Mouse (Mus musculus) cortical plate, adult 2 months (tissue): ENCODE measurements around the gene Sh3bp5.
A peak's percentile ranks its signal among the peaks of the same experiment; 100 is the strongest.

Experiments used
- CTCF ChIP-seq: fragments of 200-500 bp; IDR thresholded peaks from 2 replicates; pipeline ENCODE4 v1.5.1; 2011; ENCODE audit warnings: mild to moderate bottlenecking, control low read depth, low read length; ENCODE audit not compliant: insufficient read depth; ENCODE audit errors: extremely low read depth
- POLR2A ChIP-seq: fragments of 200-500 bp; IDR thresholded peaks from 2 replicates; pipeline ENCODE4 v1.6.1; 2011; ENCODE audit warnings: mild to moderate bottlenecking, low read length, control low read depth; ENCODE audit not compliant: insufficient read depth; ENCODE audit errors: extremely low read depth

GRCm38 (mm10) chr14:31365350-31365749, 70.5 kb downstream of the Sh3bp5 start:
- TF ChIP-seq CTCF (peak; percentile 64), POLR2A (no peak)
